Mouse (Mus musculus) thymus, postnatal 36 days (tissue): ENCODE results near the gene Ehd2.

ENCODE experiments used
- DNase-seq, 2 experiments: peaks; one replicate each; pipeline ENCODE4 v3.0.0; 2022; ENCODE audit warnings: mixed read lengths in 2 of 2

The Ehd2 gene

GRCm38 (mm10) chr7:15901366-15902048 lies 65.9 kb downstream of the Ehd2 start:
- DNase-seq, result no peak
